In genomic region chr2:152811336-152812165, GRCm38 (mm10) we compare ENCODE assay signal across 8 mouse cellular contexts. TPM values are rescaled to one million over a fixed set of nuclear protein-coding genes. Genes with fewer than 3 reads are reported as not detected.
DNase-seq lines count a peak whose midpoint lies in the region; ATAC-seq and TF ChIP-seq lines count a peak whose summit lies in the region.
"Had no signal": no experiment of that assay in that cellular context is flagged by ENCODE, and none has a peak within 500 bp of the region (broad histone marks: within the 10 kb centered on the region; RNA-seq: fewer than 3 reads in every experiment).

No protein-coding gene starts in this region.

- peaks cover 80% of the 10 kb centered on the region for H3K4me1 ChIP-seq in G1E (ENCODE audit: insufficient read depth, low read depth, low read length)
- H3K4me1 ChIP-seq in liver, embryonic 16.5 days (ENCODE audit: control insufficient read depth, low read depth, low read length) = peaks cover 90% of the 10 kb centered on the region
- 0 out of 2 replicates have a peak, but pooled peaks cover 3% of the 10 kb centered on the region for H3K4me1 ChIP-seq in midbrain, embryonic 14.5 days (ENCODE audit: control insufficient read depth, insufficient read depth, low read length)

- H3K4me2 ChIP-seq in liver, embryonic 16.5 days (ENCODE audit: low read depth, low read length) = peak overlapping the region; percentile 58
- no peak overlapping the region for H3K4me2 ChIP-seq in midbrain, embryonic 14.5 days (ENCODE audit: low read length)
- H3K4me2 ChIP-seq: hindbrain, embryonic 12.5 days had no signal

- H3K9me3 ChIP-seq in G1E (replicated peaks) = no peaks in the 10 kb centered on the region
- no peaks in the 10 kb centered on the region for H3K9me3 ChIP-seq in liver, embryonic 16.5 days (replicated peaks; ENCODE audit: control insufficient read depth, low read length)
- H3K9me3 ChIP-seq in midbrain, embryonic 14.5 days (ENCODE audit: control insufficient read depth, low read length) = no peaks in the 10 kb centered on the region
- H3K9me3 ChIP-seq: hindbrain, embryonic 12.5 days had no signal

- peak overlapping the region; percentile 63 for H3K27ac ChIP-seq in left cerebral cortex, adult 2 months
- peak overlapping the region; percentile 99 for H3K27ac ChIP-seq in liver, embryonic 16.5 days (ENCODE audit: low read length)
- no peak overlapping the region for H3K27ac ChIP-seq in midbrain, embryonic 14.5 days (replicated peaks; ENCODE audit: low read depth, low read length)
- H3K27ac ChIP-seq: hindbrain, embryonic 12.5 days had no signal

- 35% methylated on average over 3 of the region's 3 CpGs for WGBS in liver, embryonic 16.5 days (ENCODE audit: insufficient replicate concordance)
- 44% methylated on average over 3 of the region's 3 CpGs for WGBS in midbrain, embryonic 14.5 days

- ATAC-seq in G1E (ENCODE audit: extremely low read depth, insufficient number of reproducible peaks, low FRiP score, poor library complexity, severe bottlenecking) = peak; percentile 74
- 0 out of 2 replicates have a peak, but pooled peaks have one; percentile 26 for ATAC-seq in common myeloid progenitor, adult 5-6 weeks (replicated peaks; ENCODE audit: low read depth, poor library complexity, severe bottlenecking)
- peak; percentile 83 for ATAC-seq in liver, embryonic 16.5 days (ENCODE audit: low read depth)
- no peak for ATAC-seq in midbrain, embryonic 14.5 days (ENCODE audit: low FRiP score, low TSS enrichment)

- no peak overlapping the region for H3K4me3 ChIP-seq in left cerebral cortex, adult 2 months
- no peak overlapping the region; the same call in 1 of the 2 replicates for H3K4me3 ChIP-seq in G1E (ENCODE audit: low read depth, low read length)
- peak overlapping the region; percentile 34; the same call in 1 of the 2 replicates for H3K4me3 ChIP-seq in liver, embryonic 16.5 days (ENCODE audit: low read depth, low read length)
- no peak overlapping the region for H3K4me3 ChIP-seq in midbrain, embryonic 14.5 days (replicated peaks; ENCODE audit: low read depth, low read length)
- H3K4me3 ChIP-seq: hindbrain, embryonic 12.5 days had no signal

- intact Hi-C loops in left cerebral cortex, adult 2 months (cut with DNase I) = no loop called here
- intact Hi-C loops in left cerebral cortex, postnatal 36 days (cut with DNase I) = no loop called here

- TF ChIP-seq CTCF in left cerebral cortex, adult 2 months (IDR thresholded peaks at IDR 0.05) = no peak
- no peak for TF ChIP-seq CTCF in G1E (IDR thresholded peaks at IDR 0.05; ENCODE audit: low read depth, low read length)

- DNase-seq in left cerebral cortex, adult 2 months (ENCODE audit: extremely low spot score in 1 of 2, low spot score in 2 of 2) = no peak
- DNase-seq in left cerebral cortex, postnatal 36 days (ENCODE audit: low spot score in 2 of 2) = no peak
- DNase-seq in G1E (ENCODE audit: low spot score) = no peak
- DNase-seq in right cerebral cortex, postnatal 36 days (ENCODE audit: low spot score in 2 of 2) = no peak
- no peak for DNase-seq in midbrain, embryonic 14.5 days

- H3K27me3 ChIP-seq in G1E (ENCODE audit: insufficient read depth, low read length) = no peaks in the 10 kb centered on the region
- H3K27me3 ChIP-seq in liver, embryonic 16.5 days (ENCODE audit: control insufficient read depth, insufficient read depth, low read depth, low read length) = no peaks in the 10 kb centered on the region
- H3K27me3 ChIP-seq in midbrain, embryonic 14.5 days (ENCODE audit: control insufficient read depth, insufficient read depth, low read length) = no peaks in the 10 kb centered on the region
- H3K27me3 ChIP-seq: hindbrain, embryonic 12.5 days had no signal

- peaks cover 32% of the 10 kb centered on the region for H3K36me3 ChIP-seq in G1E (replicated peaks)
- no peaks in the 10 kb centered on the region for H3K36me3 ChIP-seq in liver, embryonic 16.5 days (ENCODE audit: control insufficient read depth, insufficient read depth)
- 0 out of 2 replicates have a peak, but pooled peaks cover 2% of the 10 kb centered on the region for H3K36me3 ChIP-seq in midbrain, embryonic 14.5 days (ENCODE audit: control insufficient read depth, insufficient read depth, low read length)
- H3K36me3 ChIP-seq: hindbrain, embryonic 12.5 days had no signal

- peak overlapping the region; percentile 63 for H3K9ac ChIP-seq in liver, embryonic 16.5 days (ENCODE audit: low read depth, low read length)
- H3K9ac ChIP-seq in midbrain, embryonic 14.5 days (replicated peaks; ENCODE audit: low read length) = no peak overlapping the region
- H3K9ac ChIP-seq: hindbrain, embryonic 12.5 days had no signal

RNA-seq across cellular contexts. Expression of gene Bcl2l1, which starts 20.0 kb away (rescaled TPM):
- 100 to 1,000 TPM; 133 to 135 TPM for total RNA-seq in left cerebral cortex, adult 2 months (2021)
- total RNA-seq in left cerebral cortex, postnatal 36 days (2021) = 100 to 1,000 TPM; 128 to 133 TPM
- total RNA-seq in G1E (2014; fragmentation: Nextera tagmentation) (35.2 and 79.6 TPM in 2 replicates), G1E (2017) (27.0 and 31.6 TPM in 2 replicates)
- polyA plus RNA-seq in G1E (2012) = 63.3 and 82.7 TPM in 2 replicates
- total RNA-seq in common myeloid progenitor, adult 5-6 weeks (2017) = 8.4 and 11.8 TPM in 2 replicates
- polyA plus RNA-seq in liver, embryonic 16.5 days (2015; fragmentation: Nextera tagmentation; extraction: Ambion mirVana) = 213 and 241 TPM in 2 replicates
- 171 and 208 TPM in 2 replicates for polyA plus RNA-seq in midbrain, embryonic 14.5 days (2014; fragmentation: Nextera tagmentation; extraction: Ambion mirVana)

RNA-seq across cellular contexts. Expression of gene Tpx2, which starts 36.2 kb away (rescaled TPM):
- total RNA-seq in left cerebral cortex, adult 2 months (2021) = 1 to 10 TPM; 2.5 to 3.0 TPM
- total RNA-seq in left cerebral cortex, postnatal 36 days (2021) = 1 to 10 TPM; 3.2 to 3.6 TPM
- total RNA-seq in G1E (2014; fragmentation: Nextera tagmentation) (257 and 315 TPM in 2 replicates), G1E (2017) (119 and 142 TPM in 2 replicates)
- 11.7 and 16.7 TPM in 2 replicates for polyA plus RNA-seq in G1E (2012)
- total RNA-seq in common myeloid progenitor, adult 5-6 weeks (2017) = 98.6 and 104 TPM in 2 replicates
- polyA plus RNA-seq in liver, embryonic 16.5 days (2015; fragmentation: Nextera tagmentation; extraction: Ambion mirVana) = 57.7 and 58.9 TPM in 2 replicates
- polyA plus RNA-seq in midbrain, embryonic 14.5 days (2014; fragmentation: Nextera tagmentation; extraction: Ambion mirVana) = 14.2 and 27.5 TPM in 2 replicates

RNA-seq across cellular contexts. Expression of gene Cox4i2, which starts 57.6 kb away (rescaled TPM):
- total RNA-seq in left cerebral cortex, adult 2 months (2021) = 1 to 10 TPM; 1.7 to 1.9 TPM
- 1 to 10 TPM; 1.7 to 1.8 TPM for total RNA-seq in left cerebral cortex, postnatal 36 days (2021)
- total RNA-seq in G1E (2014; fragmentation: Nextera tagmentation) (not detected in 2 replicates), G1E (2017) (0.16 TPM in 1 of 2 replicates, not detected in the other)
- not detected in 2 replicates for polyA plus RNA-seq in G1E (2012)
- total RNA-seq in common myeloid progenitor, adult 5-6 weeks (2017) = 2.7 and 3.7 TPM in 2 replicates
- 0.95 and 1.4 TPM in 2 replicates for polyA plus RNA-seq in liver, embryonic 16.5 days (2015; fragmentation: Nextera tagmentation; extraction: Ambion mirVana)
- 5.4 and 5.6 TPM in 2 replicates for polyA plus RNA-seq in midbrain, embryonic 14.5 days (2014; fragmentation: Nextera tagmentation; extraction: Ambion mirVana)

Comparison
In these comparisons a context has a peak if more than half of its experiments do, and no peak if none do; other contexts are left out.
1. RNA of gene Tpx2, which starts 36.2 kb away (total RNA-seq): 119 to 315 TPM in G1E and 98.6 to 104 TPM in common myeloid progenitor, adult 5-6 weeks; 3.2 to 3.6 TPM in left cerebral cortex, postnatal 36 days and 2.5 to 3.0 TPM in left cerebral cortex, adult 2 months; every median in the first group is over 10 times any median in the second.